Mouse (Mus musculus): ENCODE measurements at regions not wholly inside any gene's neighbourhood (a gene's known extent, or its start where the extent isn't known, plus 50 kb on each side); places are given as distances from the start of the nearest gene placed in this dataset.

DNA sequence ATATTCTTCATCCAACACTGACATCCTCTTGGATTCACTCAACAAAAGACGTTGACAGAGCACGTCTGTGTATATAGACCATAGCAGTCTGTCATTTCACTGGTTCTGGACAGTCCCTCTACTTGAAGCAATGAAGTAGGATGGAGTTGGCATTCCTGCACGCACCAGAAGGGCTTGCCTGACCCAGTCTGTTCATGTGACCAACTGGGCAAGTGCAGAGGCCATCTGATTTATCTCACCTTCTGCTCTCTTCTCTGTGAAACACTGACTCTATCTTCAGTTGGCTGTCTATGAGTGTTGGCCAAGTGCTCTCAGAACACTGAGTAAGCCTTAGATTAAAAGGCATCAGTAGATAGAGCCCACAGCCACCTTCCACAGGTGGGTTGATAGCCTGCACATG, 310.7 kb downstream of the Rnf144a start:
- no peak for TF ChIP-seq CTCF (IDR thresholded peaks at IDR 0.05; ENCODE audit: low read depth, low read length)
- TF ChIP-seq EP300 (IDR thresholded peaks at IDR 0.05; ENCODE audit: insufficient read depth, low read depth, low read length) = no peak
